Mouse (Mus musculus): ENCODE results near the gene D13Ertd608e. TPM values are rescaled to one million over a fixed set of nuclear protein-coding genes. Genes with fewer than 3 reads are reported as not detected.

Gene D13Ertd608e
- not detected for polyA plus RNA-seq (2014; fragmentation: Illumina TruSeq; extraction: RNeasy Lipid Tissue Mini Kit (QIAGEN cat#74804); ENCODE audit: low read depth, low replicate concordance)

DNA sequence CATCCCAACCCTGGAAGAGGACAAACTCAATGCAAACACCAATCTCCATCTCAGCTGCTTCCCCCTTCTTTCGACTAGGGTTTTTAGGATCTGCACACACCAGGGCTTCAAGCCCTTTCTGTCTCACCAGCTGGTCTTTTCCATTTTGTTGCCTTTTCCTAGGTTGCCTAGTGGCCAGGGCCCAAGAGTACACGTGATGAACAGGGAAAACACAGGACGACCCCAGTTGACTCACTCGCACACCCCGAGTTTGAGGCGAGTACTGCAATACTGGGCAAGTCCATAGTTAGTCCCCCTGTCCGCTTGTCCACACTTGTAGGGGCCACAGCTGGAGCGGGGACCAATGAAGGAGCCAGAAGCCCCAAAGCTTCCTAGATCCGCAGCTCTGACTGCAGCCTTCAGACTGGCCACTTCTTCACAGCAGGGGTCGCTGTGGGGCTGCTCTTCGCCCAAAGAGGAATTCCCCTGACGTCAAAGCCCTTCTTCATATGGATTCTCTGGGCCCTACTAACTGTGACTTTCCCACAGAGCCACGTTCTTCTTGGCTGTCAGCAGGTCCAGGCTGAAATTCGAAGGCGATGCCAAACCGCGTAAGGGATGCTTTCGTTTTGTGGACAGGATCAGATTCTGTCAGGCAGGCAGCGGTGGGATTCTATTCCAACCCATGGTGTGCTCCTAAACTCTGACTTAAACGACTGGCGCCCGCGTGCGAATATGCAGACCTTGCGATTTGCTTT lies at the start of gene D13Ertd608e:
TSS of gene D13Ertd608e (plus strand) at position 687 of the 737 bp plus-strand sequence.

DNA sequence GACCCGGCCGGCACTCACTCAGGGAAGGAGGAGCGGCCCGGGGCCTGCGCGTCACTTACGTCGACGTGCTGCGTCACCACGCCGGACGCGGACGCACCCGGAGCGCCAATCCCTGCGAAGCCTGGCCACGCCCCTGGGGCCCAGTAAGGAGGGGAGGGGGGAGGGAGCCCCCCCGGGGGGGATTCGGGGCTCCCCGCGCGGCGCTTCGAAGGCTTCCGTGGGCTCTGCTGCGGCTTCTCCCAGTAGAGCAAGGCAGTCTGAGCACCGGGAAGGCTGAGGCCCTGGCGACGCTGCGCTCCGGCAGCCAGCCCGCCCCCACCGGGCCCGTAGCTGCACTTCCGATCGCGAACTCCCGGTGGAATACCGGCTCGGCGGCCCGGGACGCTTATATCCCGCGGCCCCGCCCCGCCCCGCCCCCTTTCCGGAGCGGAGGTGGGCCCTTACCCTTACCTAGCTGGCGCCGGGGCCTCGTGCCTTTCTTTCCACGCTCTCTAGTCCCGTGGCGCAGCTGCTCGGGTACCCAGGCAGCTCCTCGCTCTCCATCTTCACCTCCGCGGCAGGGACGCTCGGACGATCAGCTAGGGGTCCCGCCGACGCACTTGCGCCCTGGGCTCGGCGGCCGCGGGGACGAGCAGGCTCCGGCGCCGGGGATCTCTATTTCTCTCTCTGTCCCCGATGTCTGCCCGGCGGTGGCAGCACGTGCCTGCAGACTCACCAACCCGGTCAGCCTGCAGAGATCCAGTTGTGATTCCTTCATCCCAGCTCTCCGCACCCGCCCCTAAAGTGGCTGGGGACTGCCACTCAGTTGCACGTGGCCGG lies 44.8 kb upstream of the D13Ertd608e start, which contains the start of gene Zfp131:
TSS of gene Zfp131 (minus strand) at position 129 of the 819 bp plus-strand sequence.

GRCm38 (mm10) chr13:119830116-119830515 lies 5.7 kb upstream of the D13Ertd608e start, which contains the start of gene AF067063:
Gene AF067063, minus strand, starts transcription at chr13:119830216.

GRCm38 (mm10) chr13:119894685-119895084 lies 58.9 kb downstream of the D13Ertd608e start, which contains the start of gene Tcstv1:
Gene Tcstv1, minus strand, starts transcription at chr13:119894785.

Other genes with a start within 250 kb of the D13Ertd608e start
- gene Ccl28, start 212.2 kb upstream of the D13Ertd608e start, polyA plus RNA-seq (2014; fragmentation: Illumina TruSeq; extraction: RNeasy Lipid Tissue Mini Kit (QIAGEN cat#74804); ENCODE audit: low read depth, low replicate concordance) = 33.5 TPM
- gene Hmgcs1, start 145.6 kb upstream of the D13Ertd608e start, polyA plus RNA-seq (2014; fragmentation: Illumina TruSeq; extraction: RNeasy Lipid Tissue Mini Kit (QIAGEN cat#74804); ENCODE audit: low read depth, low replicate concordance) = 554 TPM
- 2.4 TPM for gene Nim1k, start 80.1 kb upstream of the D13Ertd608e start, polyA plus RNA-seq (2014; fragmentation: Illumina TruSeq; extraction: RNeasy Lipid Tissue Mini Kit (QIAGEN cat#74804); ENCODE audit: low read depth, low replicate concordance)
- 52.7 TPM for gene Zfp131, start 45.1 kb upstream of the D13Ertd608e start, polyA plus RNA-seq (2014; fragmentation: Illumina TruSeq; extraction: RNeasy Lipid Tissue Mini Kit (QIAGEN cat#74804); ENCODE audit: low read depth, low replicate concordance)
- gene AF067063, start 5.8 kb upstream of the D13Ertd608e start, polyA plus RNA-seq (2014; fragmentation: Illumina TruSeq; extraction: RNeasy Lipid Tissue Mini Kit (QIAGEN cat#74804); ENCODE audit: low read depth, low replicate concordance) = not detected
- not detected for gene Tcstv1, start 58.8 kb downstream of the D13Ertd608e start, polyA plus RNA-seq (2014; fragmentation: Illumina TruSeq; extraction: RNeasy Lipid Tissue Mini Kit (QIAGEN cat#74804); ENCODE audit: low read depth, low replicate concordance)
- not detected for gene Gm21761, start 93.3 kb downstream of the D13Ertd608e start, polyA plus RNA-seq (2014; fragmentation: Illumina TruSeq; extraction: RNeasy Lipid Tissue Mini Kit (QIAGEN cat#74804); ENCODE audit: low read depth, low replicate concordance)
- gene B020031M17Rik, start 114.8 kb downstream of the D13Ertd608e start, polyA plus RNA-seq (2014; fragmentation: Illumina TruSeq; extraction: RNeasy Lipid Tissue Mini Kit (QIAGEN cat#74804); ENCODE audit: low read depth, low replicate concordance) = not detected
- not detected for gene Gm36079, start 191.0 kb downstream of the D13Ertd608e start, polyA plus RNA-seq (2014; fragmentation: Illumina TruSeq; extraction: RNeasy Lipid Tissue Mini Kit (QIAGEN cat#74804); ENCODE audit: low read depth, low replicate concordance)
- 0.36 TPM for gene Gm21188, start 216.2 kb downstream of the D13Ertd608e start, polyA plus RNA-seq (2014; fragmentation: Illumina TruSeq; extraction: RNeasy Lipid Tissue Mini Kit (QIAGEN cat#74804); ENCODE audit: low read depth, low replicate concordance)

Measured in kidney, adult 10 weeks (tissue).